Mouse (Mus musculus) lung, adult 2 months (tissue): ENCODE results near the gene Lipo3.
"Not testable (repeated sequence)": the region's sequence is repeated elsewhere in the genome, so short reads cannot be mapped to it uniquely, and the experiment has no call there.

Experiments
- CTCF ChIP-seq: fragments of 200-500 bp; IDR thresholded peaks from 2 replicates; pipeline ENCODE4 v1.5.1; 2011; ENCODE audit warnings: mild to moderate bottlenecking, low read length, control low read depth; ENCODE audit not compliant: insufficient read depth
- POLR2A ChIP-seq: fragments of 200-500 bp; IDR thresholded peaks from 2 replicates; pipeline ENCODE4 v1.6.1; 2011; ENCODE audit warnings: low read depth, mild to moderate bottlenecking, control low read depth, low read length, borderline replicate concordance; ENCODE audit errors: extremely low read depth

DNA sequence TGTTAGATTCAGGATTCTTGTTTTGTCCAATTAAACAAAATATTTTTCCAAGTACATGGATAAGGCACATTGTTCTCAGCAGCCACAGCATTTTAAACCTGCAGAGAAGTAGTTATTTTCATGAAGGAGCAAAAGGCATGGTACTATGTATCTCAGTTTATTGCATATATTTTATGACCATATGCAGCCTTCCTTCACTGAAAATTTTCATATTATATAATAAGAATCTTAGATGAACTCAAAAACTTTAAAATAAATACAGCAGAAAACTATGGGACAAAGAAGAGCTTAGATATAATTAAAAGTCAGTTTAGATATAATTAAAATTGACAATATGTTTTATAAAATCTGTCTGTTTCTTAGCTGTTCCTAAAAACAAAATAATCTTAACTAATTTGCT lies 136.6 kb downstream of the Lipo3 start, which contains the start of gene Gm8978:
- not testable (repeated sequence) for TF ChIP-seq POLR2A, CTCF
